Mouse (Mus musculus) spleen, adult 2 months (tissue): Measurements from ENCODE around the gene Gm28230. TPM values are rescaled to one million over a fixed set of nuclear protein-coding genes. Genes with fewer than 3 reads are reported as not detected.
A peak's percentile ranks its signal among the peaks of the same experiment; 100 is the strongest.

ENCODE experiments used
- DNase-seq, 2 experiments: peaks; one replicate each; pipeline versions ENCODE4 v3.0.0 to v3.0.0-alpha.2; 2012 to 2021; ENCODE audit warnings: low spot score in 2 of 2, low read depth in 1 of 2
- H3K27ac ChIP-seq: fragments of 200-500 bp; 2 replicates; pipeline ENCODE4 v1.5.1; 2012; ENCODE audit warnings: low read length, inconsistent platforms; ENCODE audit not compliant: insufficient read depth
- H3K27me3 ChIP-seq: fragments of 200-500 bp; 2 replicates; pipeline ENCODE4 v1.6.1; 2012; ENCODE audit warnings: mild to moderate bottlenecking, moderate library complexity, low read length, inconsistent platforms; ENCODE audit not compliant: control insufficient read depth, insufficient read depth
- H3K36me3 ChIP-seq: fragments of 200-500 bp; 2 replicates; pipeline ENCODE4 v1.6.1; 2012; ENCODE audit warnings: mild to moderate bottlenecking, low read length, inconsistent platforms; ENCODE audit not compliant: control insufficient read depth, insufficient read depth
- H3K4me1 ChIP-seq: fragments of 200-500 bp; 2 replicates; pipeline ENCODE4 v1.6.1; 2011; ENCODE audit warnings: inconsistent platforms; ENCODE audit not compliant: control insufficient read depth, insufficient read depth, insufficient read length
- H3K4me3 ChIP-seq: fragments of 200-500 bp; 2 replicates; pipeline ENCODE4 v1.5.1; 2011; ENCODE audit warnings: mild to moderate bottlenecking, inconsistent platforms; ENCODE audit not compliant: insufficient read depth, insufficient read length; ENCODE audit errors: extremely low read depth
- CTCF ChIP-seq: fragments of 200-500 bp; IDR thresholded peaks from 2 replicates; pipeline ENCODE4 v1.5.1; 2011; ENCODE audit warnings: mild to moderate bottlenecking, inconsistent platforms; ENCODE audit not compliant: insufficient read depth, insufficient read length, insufficient replicate concordance; ENCODE audit errors: extremely low read depth
- POLR2A ChIP-seq: fragments of 200-500 bp; IDR thresholded peaks from 2 replicates; pipeline ENCODE4 v1.6.1; 2011; ENCODE audit warnings: low read depth, low read length, inconsistent platforms
- WGBS: fragments of 180-500 bp; shearing (Covaris S2); methylation state at CpG from one replicate; pipeline ENCODE4 v1.1.7; 2018; 5-methylcytosine and 5-hydroxymethylcytosine counted together
- polyA plus RNA-seq: library from polyadenylated mRNA; depleted of rRNA; stranded (reverse); fragments of >200 nt; gene quantifications from 2 replicates; pipeline ENCODE4 v1.2.3, GENCODE M21; 2012

Gm28230 gene
- polyA plus RNA-seq, 1 experiment, result not detected

DNA sequence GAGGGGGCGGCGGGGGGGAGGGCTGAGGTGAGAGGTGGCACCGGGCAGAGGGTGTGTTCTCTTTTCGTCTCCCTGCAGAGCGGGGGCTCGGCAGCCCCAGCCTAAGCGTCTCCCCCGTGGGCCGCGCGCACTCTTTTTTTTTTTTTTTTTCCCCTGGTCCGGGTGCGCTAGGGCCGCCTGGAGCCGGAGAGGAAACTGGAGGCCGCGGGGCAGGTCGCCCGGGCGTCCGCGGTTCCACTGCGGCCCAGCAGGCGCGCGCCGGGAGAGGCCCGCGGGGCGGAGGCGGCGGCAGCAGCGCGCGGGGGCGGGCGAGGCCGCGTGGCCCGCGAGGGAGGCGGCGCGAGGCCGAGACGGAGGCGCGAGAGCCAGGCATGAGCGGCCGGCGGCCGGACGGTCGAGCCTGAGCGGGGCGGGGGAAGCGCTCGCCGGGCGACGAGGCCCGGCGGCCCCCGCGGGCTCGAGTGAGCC lies 21.5 kb upstream of the Gm28230 start:
- 2% methylated on average over 62 of the region's 66 CpGs for WGBS
- peaks cover 25% of the 10 kb centered on the region for H3K27me3 ChIP-seq

DNA sequence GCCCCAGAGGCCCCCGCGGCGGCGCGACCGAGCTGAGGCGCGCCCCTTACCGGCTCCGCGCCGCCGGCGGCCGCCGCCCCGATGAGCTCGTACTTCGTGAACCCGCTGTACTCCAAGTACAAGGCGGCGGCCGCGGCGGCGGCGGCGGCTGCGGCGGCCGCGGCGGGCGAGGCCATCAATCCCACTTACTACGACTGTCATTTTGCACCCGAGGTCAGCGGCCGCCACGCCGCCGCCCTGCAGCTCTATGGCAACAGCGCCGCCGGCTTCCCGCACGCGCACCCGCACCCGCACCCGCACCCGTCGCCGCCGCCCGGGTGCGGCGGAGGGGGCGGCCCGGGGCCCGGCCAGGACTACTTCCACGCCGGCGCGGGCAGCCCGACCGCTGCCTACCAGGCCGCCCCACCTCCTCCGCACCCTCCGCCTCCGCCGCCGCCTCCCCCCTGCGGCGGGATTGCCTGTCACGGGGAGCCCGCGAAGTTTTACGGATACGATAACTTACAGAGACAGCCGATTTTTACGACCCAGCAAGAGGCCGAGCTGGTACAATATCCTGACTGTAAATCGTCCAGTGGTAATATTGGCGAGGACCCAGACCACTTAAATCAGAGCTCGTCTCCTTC lies 20.9 kb upstream of the Gm28230 start:
- Histone ChIP-seq H3K27ac (no peak overlapping the region), H3K4me1 (peaks cover 2% of the 10 kb centered on the region; the same call in 1 of the 2 replicates), H3K36me3 (no peaks in the 10 kb centered on the region), H3K4me3 (peak overlapping the region; percentile 23), H3K27me3 (peaks cover 25% of the 10 kb centered on the region)
- 2% methylated on average over 47 of the region's 85 CpGs for WGBS
- DNase-seq, result no peak
- no peak for TF ChIP-seq CTCF
- no peak for TF ChIP-seq POLR2A

More for the DNA sequence above, 21.5 kb upstream of the Gm28230 start:
- TF ChIP-seq POLR2A (no peak), CTCF (no peak)
- no peak for DNase-seq
- H3K36me3 ChIP-seq, result no peaks in the 10 kb centered on the region
- peaks cover 2% of the 10 kb centered on the region; the same call in 1 of the 2 replicates for H3K4me1 ChIP-seq
- peak overlapping the region; percentile 18; the same call in 1 of the 2 replicates for H3K4me3 ChIP-seq
- H3K27ac ChIP-seq, result no peak overlapping the region

DNA sequence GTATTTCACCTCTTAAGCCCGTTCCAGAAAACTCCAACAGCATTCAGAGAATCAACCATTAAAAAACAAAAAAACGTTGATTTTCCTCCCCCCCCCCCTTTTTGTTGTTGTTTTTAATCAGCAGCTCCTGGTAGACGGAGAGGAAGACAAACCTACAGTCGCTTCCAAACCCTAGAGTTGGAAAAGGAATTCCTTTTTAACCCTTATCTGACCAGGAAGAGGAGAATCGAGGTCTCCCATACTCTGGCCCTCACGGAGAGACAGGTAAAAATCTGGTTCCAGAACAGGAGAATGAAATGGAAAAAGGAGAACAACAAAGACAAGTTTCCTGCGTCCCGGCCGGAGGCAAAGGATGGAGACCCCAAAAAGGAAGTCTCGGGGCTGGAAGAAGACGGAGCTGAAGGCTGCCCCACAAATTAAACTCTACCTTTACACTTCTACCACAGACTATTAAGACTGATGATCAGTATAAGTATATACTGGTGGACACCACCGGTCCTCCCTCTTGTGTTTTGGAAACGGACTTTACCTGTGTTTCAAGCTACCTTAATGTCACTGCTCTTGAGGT lies 20.1 kb upstream of the Gm28230 start:
- Histone ChIP-seq H3K27ac (no peak overlapping the region), H3K4me1 (peaks cover 2% of the 10 kb centered on the region; the same call in 1 of the 2 replicates), H3K36me3 (no peaks in the 10 kb centered on the region), H3K4me3 (no peak overlapping the region), H3K27me3 (peaks cover 26% of the 10 kb centered on the region)
- WGBS, result 13% methylated on average over 13 of the region's 13 CpGs
- DNase-seq, result no peak
- no peak for TF ChIP-seq CTCF
- no peak for TF ChIP-seq POLR2A

DNA sequence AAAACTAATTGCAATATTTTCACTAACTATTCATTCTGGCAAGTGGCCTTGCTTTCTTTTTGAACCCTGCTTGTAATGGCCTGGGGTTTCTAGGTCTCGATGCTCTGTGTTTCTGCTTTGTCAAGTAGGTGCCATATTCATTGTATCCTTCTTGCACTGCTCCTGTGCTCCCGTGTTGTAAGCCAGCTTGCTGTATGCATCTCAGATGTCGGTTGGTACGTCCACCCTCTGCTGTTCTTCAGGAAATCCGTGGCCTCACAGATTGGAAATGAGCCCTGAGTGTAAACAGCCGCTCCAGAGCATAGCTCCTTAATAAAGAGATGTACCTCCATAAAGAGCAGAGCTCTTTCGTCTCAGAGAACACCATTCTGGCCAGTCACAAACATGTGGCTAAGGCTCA lies 18.9 kb upstream of the Gm28230 start:
- no peak for DNase-seq
- 43% methylated on average over 7 of the region's 7 CpGs for WGBS
- H3K4me3 ChIP-seq, result no peak overlapping the region
- H3K27ac ChIP-seq, result no peak overlapping the region
- peaks cover 30% of the 10 kb centered on the region for H3K27me3 ChIP-seq
- TF ChIP-seq CTCF (no peak), POLR2A (no peak)
- no peaks in the 10 kb centered on the region for H3K36me3 ChIP-seq
- H3K4me1 ChIP-seq, result peaks cover 6% of the 10 kb centered on the region; the same call in 1 of the 2 replicates

DNA sequence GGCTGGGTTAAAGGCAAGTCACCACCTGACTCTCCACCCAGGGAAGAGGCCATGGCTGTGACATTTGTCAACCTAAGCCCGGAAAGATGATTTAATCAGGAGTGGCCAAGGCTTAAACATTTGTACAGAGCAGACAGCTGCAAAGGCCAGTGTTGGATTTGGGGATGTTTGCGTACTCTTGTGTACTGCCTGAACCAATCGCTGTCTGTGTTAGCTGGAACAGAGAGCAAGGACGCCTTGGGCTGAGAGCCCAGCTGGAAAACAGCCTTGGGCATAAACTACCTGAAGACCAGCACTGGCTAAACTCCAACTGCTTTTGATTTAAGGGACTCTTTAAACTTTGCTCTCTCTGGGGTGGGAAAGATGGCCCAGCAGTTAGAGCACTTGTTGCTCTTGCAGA lies 17.9 kb upstream of the Gm28230 start:
- Histone ChIP-seq H3K36me3 (no peaks in the 10 kb centered on the region), H3K27ac (no peak overlapping the region), H3K4me1 (peaks cover 6% of the 10 kb centered on the region; the same call in 1 of the 2 replicates), H3K4me3 (no peak overlapping the region), H3K27me3 (peaks cover 27% of the 10 kb centered on the region)
- WGBS, result 60% methylated on average over 4 of the region's 4 CpGs
- TF ChIP-seq CTCF (no peak), POLR2A (no peak)
- no peak for DNase-seq

DNA sequence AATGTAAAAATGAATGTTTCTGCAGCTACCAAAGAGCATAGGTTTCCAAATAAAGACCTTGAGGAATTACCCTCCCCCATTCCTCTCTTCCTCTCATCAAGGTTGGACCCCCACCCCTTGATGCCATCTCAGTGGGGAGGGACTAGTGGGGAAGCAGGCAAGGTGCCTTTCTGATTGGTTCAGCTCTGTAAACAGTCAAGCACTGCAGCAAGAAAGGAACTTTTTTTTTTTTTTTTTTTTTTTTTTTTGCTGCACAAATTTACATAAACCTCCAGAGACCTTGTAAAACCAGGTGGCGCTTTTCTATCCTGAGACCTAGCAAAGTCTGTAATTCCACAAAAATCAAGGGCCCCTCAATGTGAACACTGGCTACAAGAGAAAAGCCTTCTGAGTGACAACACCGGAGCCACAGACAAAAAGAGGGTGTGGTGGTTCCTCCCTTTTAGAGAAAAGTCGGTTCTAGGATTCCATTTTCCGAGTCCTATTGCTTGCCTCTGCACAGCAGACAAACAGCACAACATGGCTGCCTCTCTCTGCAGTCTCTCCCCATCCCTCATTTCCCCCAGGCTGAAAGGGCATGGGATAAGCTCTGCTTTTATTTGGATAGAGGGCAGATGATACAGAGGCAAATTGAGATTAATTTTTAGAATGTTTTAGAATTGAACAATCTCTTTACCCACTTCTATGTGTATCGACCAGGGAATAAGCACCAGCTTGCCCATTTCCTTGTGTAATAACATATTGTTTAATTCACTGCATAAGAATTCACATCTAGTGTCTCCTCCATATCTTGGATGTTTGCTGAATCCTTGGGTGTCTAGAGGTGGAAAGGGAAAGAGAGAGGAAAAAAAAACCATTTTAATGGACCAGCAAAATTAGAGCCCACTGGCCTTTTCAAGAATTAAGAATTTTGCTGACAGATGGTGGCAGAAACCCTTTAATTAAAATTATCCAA lies 16.8 kb upstream of the Gm28230 start:
- no peak for DNase-seq
- 26% methylated on average over 5 of the region's 5 CpGs for WGBS
- Histone ChIP-seq H3K4me1 (peaks cover 6% of the 10 kb centered on the region; the same call in 1 of the 2 replicates), H3K36me3 (no peaks in the 10 kb centered on the region), H3K4me3 (no peak overlapping the region), H3K27me3 (peaks cover 28% of the 10 kb centered on the region), H3K27ac (no peak overlapping the region)
- TF ChIP-seq CTCF (no peak), POLR2A (no peak)
